Mouse (Mus musculus) adrenal gland, adult 18-20 months (tissue): ENCODE results near the gene Tdrd7. TPM values are rescaled to one million over a fixed set of nuclear protein-coding genes. Genes with fewer than 3 reads are reported as not detected.
A peak's percentile ranks its signal among the peaks of the same experiment; 100 is the strongest.

Source experiments
- DNase-seq, 2 experiments: peaks; one replicate each; pipeline ENCODE4 v3.0.0; 2021 to 2022; ENCODE audit warnings: low spot score in 2 of 2
- long read RNA-seq, 2 experiments: library from polyadenylated mRNA; stranded (forward); transcript quantifications; one replicate each; pipeline ENCODE4 v2.0.0; 2021
- total RNA-seq, 2 experiments: library from RNA; stranded (reverse); gene quantifications; 1 replicate in 1 of 2; 2 replicates in 1 of 2; pipeline ENCODE4 v1.2.3; 2021

Gene Tdrd7
- 10 to 100 TPM; 27.8 to 30.4 TPM for total RNA-seq
- long read RNA-seq, experiment 1, transcript Tdrd7-201 (17 exons, 3,716 nt), result major isoform, 28 of 36 reads
- long read RNA-seq, experiment 1, partial matches to known transcripts, result 2 of 36 reads
- long read RNA-seq, experiment 1, other reads (novel, unspliced or antisense), result 6 of 36 reads
- long read RNA-seq, experiment 2, transcript Tdrd7-201 (17 exons, 3,716 nt), result major isoform, 59 of 74 reads
- long read RNA-seq, experiment 2, partial matches to known transcripts, result 7 of 74 reads
- long read RNA-seq, experiment 2, other reads (novel, unspliced or antisense), result 8 of 74 reads

DNA sequence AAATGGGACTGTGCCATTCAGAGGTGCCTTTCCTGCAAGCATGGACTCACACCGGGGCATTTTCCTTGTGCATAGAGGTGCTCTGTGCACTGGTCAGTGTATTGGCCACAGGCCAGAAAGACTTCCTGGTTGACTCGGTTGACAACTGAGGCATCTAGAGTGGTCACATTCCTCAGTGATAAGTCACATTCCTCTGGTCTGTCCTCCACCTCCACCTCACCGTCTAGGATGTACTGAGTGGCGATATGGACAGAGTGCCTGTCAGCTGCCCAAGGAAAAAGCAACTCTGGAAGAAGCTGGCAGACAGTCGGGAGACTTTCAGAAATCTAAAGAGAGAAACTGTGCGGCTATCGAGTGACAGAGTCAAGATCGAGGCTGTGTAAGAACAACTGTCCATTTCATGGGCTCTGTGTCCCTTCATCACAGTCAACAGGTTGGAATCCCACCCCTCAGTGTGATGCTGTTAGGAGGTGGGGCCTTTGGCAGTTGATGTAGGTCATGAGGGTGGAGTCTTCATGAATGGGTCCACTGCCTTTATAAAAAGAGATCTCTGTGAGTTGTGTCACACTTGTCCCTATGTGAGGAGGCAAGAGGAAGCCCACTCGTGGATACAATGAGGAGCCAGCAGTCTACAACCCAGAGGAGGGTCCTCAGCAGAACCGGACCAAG lies at the start of gene Tdrd7:
Tdrd7 (plus strand) TSS at position 564 of the 669 bp plus-strand sequence.
- peak in 1 of 2 experiments; percentile 20 for DNase-seq

DNA sequence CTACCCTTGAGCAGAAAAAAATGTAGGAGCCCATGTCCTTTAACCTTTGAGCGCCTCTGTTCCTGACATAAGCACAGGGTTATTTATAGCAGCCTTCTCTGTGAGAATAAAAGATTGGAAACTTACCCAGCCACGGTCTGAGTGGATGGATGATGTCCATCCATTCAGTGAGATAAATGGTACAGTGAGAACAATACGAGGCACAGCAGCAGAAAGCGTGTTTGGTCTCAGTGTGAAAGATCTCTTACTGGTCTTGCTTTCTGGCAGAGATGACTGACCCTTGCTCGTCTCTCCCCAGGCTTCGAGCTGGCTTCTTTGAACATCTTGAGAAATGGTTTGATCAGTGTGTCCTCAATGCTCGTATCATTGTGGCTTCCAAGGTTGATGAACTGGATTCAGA lies 48.0 kb upstream of the Tdrd7 start:
- DNase-seq, result no peak

DNA sequence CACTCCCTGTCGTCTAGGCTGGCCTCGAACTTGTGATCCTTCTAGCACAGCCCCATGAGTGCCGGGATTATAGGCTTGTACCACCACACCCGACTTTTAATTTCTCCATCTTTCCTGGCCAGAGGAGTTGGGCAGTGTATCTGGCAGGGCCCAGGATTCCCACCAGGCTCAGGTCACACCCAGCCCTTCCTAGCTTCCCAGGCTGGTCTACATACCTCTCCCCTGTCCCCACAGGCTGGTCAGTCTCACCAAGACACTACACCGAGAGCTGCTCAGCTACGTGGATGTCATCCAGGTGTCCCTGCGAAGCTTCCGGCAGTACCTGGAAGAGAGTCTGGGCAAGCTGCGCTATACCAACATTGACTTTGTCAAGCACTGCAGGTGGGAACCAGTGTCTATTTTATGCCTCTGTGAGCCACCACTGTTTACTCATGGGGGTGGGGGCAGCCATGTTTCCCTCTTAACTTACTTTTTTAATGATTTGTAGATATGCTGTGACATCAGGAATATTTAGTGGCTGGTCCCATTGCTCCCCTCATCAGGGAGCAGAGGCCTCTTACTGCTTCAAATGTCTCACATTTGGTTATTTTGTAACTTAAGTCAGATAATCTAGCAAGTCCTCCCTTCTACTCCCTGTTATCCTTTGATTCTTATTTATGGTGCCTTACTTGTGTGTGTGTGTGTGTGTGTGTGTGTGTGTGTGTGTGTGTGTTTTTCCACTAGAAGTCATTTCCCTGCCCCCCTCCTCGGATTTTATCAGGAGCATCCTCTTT lies 43.3 kb upstream of the Tdrd7 start:
- DNase-seq, result no peak

DNA sequence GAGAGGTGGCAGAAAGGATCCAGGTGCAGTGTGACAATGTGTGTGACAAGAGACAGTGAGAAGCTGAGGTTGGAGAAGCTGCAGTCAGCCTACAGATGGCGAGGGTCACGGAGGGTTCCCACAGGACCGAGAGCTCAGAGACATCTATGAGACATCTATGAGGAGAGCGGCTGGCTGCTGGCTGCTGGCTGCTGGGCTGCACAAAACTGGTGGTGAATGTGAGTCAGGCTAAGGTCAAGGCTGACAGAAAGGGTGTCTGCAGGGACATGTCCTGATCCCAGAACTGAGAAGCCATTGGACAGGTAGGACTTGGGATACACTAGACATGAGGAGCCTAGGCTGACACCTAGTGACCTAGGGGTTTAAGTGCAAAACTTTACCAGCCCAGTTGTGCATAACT lies 41.1 kb upstream of the Tdrd7 start:
- DNase-seq, result no peak

DNA sequence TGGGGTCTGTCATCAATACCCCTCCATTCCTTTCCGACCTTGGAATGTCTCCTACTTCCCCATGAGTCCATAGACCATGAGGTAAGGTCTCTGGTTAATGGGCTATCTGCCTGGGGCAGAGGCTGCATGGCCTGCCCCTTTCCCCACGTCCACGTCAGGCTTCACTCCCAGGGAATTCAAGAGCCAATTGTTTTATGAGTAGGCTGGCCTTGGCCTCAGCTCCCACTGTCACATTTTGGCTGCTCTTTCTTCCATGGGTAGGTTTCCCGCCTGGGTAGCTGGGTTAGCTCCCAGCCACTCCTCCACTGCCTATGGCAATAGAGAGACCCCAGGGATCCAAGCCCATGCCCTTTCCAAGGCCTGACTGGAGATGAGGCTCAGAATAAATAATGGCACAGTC lies 36.6 kb upstream of the Tdrd7 start:
- no peak for DNase-seq

DNA sequence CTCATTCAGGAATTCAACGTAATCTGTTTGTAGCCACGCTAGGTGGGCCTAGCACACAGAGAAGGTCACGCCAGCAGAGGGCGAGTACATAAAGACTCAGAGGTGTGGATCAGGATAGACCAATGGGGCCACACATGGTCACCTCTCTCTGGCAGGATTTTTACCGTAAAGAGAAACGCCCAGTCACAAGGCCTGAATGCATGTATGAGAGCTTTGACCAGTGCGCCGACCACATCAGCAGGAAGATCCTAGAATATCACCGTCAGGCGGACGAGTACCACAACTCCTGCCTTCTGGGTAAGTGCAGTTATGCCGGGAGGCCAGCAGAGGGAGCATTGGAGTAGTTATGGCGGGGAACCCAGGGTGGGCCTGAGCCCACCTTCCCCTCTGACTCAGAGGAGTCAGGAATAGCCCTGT lies 23.5 kb upstream of the Tdrd7 start:
- DNase-seq, result peak; percentile 55 to 67

DNA sequence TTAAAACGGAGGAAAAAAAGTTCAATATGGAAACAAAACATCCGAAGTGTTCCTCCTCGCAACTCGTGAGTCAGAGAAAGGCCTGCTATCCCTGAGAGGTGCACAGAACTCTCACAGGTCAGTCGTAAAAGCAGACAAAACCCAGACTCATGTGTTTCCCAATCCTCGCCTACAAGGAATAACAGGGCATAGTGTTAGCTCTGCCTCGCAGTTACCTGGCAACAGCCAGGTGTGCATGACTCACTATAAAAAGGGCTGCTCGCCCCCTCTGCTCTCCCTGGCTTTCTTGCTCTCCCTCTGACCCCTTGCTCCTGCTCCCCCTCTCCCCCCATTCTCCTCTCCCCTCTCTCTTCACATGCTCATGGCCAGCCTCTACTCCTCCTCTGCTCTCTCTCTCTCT lies 17.4 kb upstream of the Tdrd7 start:
- DNase-seq, result no peak

DNA sequence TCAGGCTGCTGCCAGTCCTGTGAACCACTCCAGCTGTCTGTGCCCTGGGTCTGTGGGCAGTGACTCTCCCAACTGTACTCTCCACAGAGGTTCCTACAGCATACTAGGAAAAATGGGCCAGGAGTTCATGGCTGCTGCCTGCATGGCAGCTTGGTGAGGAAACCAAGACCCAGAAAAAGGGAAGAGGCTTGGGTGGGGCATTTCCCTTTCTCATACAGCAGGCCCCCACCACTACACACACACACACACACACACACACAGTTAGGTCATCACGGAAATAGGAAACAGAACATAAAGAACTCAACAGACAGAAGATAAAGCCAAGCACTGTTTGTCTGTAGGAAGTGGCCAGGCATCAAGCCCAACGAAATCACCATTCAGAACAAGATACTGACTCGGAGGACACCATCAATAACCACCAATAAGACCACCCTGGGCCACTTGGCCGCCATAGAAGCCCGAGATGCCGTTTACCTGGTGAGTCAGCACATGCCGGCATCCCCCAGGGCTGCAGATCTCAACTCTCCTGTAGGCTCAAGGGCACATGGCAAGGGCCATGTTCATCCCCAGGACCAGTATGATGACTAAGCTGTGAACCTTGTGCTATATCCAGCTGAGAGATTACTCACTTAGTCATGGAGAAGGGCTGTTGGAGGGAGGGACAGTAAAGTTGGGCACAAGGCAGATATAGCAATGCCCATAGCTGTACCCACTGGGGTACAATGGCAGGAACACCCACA lies 15.9 kb upstream of the Tdrd7 start:
- peak in 1 of 2 experiments; percentile 24 for DNase-seq

DNA sequence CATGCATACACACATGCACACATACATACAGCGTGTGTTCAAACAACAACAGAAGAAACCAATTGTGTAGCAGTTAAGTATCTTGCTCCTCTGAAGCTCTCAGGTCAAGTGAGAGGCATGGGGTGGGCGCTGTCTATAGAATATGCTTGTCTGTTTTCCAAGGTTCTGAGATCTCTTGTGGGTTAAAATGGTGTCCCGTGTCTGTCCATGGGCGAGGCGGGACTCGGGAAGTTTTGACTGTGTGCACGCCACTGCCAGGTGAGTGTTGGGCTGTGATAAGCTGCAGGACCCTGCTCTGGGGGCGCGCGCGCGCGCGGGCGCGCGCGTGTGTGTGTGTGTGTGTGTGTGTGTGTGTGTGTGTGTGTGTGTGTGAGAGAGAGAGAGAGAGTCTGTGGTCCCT lies 13.3 kb upstream of the Tdrd7 start:
- no peak for DNase-seq

DNA sequence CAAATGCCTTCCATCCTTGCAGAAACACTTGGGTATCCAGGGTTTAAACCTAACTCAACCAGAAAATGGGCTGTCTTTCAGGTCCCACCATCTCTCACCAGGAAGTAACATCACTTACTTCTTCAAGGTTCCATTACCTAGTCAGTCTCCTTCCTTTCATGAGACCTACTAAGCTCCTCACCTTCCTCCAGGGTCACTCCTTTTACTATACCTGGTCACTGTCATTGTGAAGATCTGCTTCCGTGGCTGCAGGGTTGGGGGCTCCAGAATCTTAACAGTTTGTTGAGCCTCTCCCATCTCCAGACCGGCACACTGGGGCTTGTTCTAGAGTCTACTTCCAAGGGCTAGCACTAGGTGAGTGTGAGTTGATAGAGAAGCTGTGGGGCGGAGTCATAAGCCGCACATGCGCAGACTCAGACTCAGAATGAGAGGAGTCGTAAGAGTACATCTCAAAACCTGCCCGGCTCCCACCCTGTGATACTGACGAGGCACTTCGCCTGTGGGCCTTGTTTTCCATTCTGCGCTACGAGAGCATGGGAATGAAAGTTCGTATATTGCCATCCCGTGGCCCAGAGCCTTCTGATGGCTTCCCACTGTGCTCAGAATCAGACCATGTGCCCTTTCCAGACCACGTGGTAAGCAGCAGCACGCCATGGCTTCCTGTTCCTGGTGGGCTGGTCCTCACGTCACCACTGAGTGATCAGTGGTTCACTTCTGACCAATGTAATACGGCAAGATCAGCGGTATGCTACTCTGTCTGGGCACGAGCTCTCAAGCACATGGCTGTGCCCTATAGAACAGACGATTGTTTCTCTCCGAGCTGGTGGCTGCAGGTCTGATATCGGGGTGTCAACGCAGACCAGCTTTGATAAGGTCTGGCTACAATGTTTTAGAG lies 11.9 kb upstream of the Tdrd7 start:
- no peak for DNase-seq

DNA sequence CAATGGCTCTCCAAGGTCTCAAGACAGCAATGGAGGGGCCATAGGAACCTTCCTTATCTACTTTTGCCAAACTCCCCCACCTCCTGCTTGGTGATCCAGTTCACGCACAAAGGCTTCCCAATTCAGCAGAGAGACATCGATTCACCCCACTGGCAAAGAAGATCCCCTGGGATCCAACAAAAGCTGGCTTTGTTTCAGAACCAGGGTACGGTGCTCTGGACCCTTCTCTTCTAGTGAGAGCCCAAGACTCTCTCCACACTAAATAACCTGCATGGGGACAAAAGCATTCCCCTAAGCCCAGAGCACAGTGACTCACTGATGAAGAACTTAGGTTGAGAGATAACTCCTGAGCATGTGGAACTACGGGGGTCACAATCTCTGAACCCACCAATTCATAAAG lies 9.9 kb upstream of the Tdrd7 start:
- no peak for DNase-seq

DNA sequence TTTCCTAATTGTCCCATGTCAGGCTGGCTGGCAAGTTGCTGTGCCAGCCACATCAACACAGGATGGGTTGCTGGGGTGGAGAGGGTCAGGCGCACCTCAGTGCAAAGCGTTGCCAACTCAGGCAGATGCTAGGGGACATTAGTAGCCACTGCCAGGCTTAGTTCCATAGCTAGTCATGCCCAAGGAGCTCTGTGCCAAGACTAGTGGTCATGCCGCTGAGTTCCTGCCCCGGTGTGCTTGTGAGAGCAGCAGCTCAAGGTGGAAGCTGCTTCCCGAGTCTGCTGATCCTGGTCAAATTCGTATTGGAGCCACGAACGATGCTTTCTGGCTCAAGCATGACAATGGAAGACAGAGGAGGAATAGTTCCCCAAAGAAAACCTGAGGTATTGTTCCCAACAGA lies 9.0 kb upstream of the Tdrd7 start:
- DNase-seq, result no peak

DNA sequence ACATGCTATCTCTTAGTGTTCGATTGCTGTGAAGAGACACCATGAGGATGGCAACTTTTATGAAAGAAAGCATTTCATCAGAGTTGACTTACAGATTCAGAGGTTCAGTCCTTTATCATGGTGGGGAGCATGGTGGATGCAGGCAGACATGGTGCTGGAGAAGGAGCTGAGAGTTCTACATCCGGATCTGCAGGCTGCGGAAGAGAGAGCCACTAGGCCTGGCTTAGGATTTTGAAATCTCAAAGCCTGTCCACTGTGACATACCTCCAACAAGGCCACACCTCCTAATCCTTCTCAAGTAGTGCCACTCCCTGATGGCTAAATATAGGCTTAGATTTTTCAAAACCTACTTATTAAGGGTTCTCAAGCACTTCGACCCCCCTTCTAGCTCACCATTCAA lies 8.4 kb upstream of the Tdrd7 start:
- no peak for DNase-seq

DNA sequence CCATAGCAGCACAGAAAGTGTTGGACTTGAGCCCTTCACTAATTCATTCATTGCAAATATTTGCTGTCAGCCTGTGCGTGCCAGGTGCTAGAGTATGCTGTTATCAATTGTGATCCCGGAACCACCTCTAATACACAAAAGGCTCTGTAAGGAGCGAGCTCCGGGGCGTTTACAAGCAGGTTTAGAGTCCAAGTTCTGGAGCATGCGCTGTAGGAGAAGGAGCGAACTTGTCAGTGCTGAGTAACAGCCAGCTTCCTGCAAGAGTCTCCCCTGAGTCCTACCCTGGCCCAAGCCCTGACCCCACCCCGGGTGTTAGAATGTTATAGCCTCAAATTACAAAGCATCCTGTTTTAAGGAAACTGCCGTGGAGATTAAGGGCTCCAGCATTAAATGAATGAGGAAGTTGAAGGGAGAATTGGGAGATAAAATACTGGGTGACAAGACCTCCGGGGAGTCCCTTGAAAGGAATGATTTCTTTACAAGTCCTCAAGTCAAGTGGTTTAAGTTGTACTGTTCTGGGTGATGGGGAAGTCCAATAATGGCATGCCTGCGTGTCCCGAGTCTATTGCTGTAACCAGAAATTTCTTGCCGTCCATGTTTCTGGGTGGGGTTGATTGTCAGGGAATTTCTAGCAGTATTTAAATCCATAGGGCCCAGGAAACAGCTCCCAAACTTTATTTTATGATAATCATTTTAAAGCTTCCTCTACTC lies 758 bp downstream of the Tdrd7 start:
- DNase-seq, result no peak

DNA sequence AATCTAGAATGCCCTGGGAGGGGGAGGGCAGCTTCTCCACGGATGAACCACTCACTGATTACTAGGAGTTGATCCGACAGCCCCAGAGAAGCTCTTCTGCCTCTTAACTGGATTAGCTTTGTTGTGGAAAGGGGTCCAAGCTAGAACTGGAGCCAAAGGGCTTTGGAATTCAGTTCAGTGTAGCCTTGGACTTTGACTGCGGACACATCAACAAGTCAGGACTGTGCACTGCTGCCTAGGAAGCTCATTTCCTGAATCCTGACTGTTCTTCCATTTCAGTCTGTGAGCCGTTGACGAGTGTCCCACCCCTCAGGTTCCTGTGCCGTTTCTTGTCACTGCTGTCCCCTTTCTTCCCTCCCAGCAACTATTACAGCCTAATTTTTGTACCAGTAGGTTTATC lies 1.6 kb downstream of the Tdrd7 start:
- no peak for DNase-seq

DNA sequence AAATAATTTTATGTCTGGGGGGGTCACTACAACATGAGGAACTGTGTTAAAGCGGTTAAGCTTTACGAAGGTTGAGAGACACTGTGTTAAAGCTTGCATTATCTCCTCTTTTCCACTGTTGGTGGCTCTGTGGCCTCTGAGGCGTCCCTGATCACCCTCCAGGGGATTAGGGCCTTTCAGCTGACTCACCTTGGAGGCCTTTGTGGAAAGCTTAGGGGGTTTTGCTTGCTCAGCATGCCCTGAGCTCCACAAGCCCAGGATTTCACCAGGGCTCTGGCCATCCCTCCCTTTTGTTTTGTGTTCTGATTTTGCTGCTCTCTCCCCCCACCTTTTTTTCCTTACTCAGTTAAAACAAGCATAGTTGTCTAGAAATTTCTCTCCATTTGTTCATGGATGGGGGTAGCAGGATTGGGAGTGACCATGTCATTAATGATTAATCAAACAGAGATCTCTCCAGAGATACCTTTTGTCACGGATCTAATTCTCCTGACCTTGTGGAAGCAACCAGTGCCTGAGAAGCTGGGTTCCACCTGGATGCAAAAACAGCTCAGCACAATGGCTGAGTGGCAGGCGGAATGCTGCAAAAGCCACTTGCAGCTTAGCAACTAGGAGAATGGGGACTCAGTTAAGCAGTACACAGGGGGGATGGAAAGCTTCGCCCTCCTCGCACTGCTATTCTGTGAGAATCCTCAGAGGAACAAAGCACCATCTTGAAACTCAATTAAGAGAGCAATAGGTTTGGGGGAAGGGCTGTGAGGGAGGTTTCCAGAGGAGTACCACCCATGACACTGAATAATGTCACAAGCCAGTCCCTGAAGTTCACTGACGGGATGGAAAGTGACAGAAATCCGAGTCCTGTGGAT lies 2.6 kb downstream of the Tdrd7 start:
- DNase-seq, result no peak

DNA sequence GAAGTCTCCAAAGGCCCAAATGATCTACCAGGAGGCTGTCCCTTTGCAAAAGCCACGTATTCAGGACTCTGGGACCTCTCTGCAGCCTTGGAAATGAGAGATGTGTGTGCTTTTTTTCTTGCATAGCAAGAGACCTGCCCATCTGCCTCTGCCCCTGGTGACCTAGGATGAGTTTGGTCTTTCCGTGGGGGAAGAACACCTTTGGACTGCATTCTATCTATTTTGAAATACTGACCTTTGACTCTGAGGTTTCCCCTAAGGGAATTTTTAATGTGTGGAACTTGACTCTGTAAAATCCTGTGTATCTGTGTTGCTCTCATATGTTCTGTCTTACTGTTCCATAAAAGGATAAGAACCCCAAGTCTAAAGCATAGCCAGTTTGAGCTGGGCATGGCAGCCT lies 3.9 kb downstream of the Tdrd7 start:
- DNase-seq, result no peak

DNA sequence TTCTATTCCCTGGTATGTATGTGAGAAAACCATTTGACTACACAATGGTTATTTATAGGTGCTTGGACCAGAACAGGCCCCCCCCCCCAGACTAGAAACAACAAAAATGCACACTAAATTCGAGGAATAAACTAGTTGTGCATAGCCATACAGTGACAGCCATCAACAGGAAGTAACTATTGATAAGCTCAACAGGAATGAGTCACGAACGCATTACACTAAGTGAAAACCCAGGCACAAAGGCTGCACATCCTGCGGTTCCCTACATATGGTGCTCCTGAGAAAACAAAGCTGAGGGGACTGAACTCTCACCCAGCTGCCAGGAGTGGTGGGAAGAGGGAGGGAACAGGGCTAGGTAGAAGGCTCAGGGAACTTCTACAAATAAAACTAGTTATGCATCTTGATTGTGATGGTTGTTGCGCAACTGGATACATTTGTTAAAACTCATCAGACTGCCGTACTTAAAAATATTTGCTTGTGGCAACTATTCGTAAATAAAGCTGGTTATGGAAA lies 5.0 kb downstream of the Tdrd7 start:
- DNase-seq, result no peak
